Mouse (Mus musculus): ENCODE measurements at regions not wholly inside any gene's neighbourhood (a gene's known extent, or its start where the extent isn't known, plus 50 kb on each side); places are given as distances from the start of the nearest gene placed in this dataset.

DNA sequence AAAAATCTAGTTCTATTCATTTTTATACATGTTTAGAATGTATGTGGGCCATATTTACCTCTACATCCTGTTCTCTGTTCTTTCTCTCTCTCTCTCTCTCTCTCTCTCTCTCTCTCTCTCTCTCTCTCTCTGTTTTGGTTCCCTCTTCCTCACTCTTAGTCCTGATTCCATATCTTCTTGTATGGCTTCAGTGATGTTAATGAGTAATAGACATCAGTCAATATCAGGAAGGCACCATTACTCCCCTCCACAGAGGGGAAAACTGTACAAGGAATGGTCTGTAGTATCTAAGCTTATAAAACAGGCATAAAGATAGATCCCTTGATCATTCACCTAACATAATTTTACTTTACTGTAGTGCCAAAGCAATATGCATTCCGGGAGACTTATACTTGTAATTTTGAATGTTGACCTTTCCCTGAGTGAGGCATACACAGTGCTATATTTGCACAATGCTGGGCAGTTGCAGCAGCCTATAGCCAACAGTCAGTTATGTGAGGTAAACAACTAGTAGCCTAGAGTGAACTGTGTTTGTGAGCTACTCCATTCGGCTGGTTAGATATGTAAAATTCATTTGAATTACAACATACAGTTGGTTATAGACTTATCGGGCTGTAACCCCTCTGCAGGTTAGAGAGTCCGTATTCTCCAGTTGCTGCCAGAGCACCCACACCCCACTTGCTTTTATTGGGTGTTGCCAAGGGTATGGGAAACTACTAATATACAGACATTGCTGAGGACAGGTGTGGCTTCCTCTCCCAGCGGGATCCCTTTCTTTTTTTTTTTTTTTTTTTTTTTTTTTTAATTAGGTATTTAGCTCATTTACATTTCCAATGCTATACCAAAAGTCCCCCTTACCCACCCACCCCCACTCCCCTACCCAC, 228.7 kb upstream of the Pfkp start:
- Histone ChIP-seq H3K4me2 (ENCODE audit: low read depth, severe bottlenecking) (no peak overlapping the region), H3K27ac (replicated peaks; ENCODE audit: low read depth, low read length) (no peak overlapping the region), H3K4me1 (ENCODE audit: control insufficient read depth, insufficient read depth, low read length) (no peaks in the 10 kb centered on the region), H3K36me3 (ENCODE audit: control insufficient read depth, insufficient read depth, low read length) (no peaks in the 10 kb centered on the region), H3K9me3 (ENCODE audit: control insufficient read depth, low read length) (no peaks in the 10 kb centered on the region), H3K4me3 (ENCODE audit: low read depth, low read length) (no peak overlapping the region), H3K9ac (ENCODE audit: low read length) (no peak overlapping the region), H3K27me3 (ENCODE audit: control insufficient read depth, insufficient read depth, low read length) (no peaks in the 10 kb centered on the region)
- 94% methylated on average over 5 of the region's 5 CpGs for WGBS
- no peak for ATAC-seq (ENCODE audit: insufficient number of reproducible peaks, low FRiP score, low TSS enrichment, low read depth)
- no peak for DNase-seq (ENCODE audit: low spot score)

DNA sequence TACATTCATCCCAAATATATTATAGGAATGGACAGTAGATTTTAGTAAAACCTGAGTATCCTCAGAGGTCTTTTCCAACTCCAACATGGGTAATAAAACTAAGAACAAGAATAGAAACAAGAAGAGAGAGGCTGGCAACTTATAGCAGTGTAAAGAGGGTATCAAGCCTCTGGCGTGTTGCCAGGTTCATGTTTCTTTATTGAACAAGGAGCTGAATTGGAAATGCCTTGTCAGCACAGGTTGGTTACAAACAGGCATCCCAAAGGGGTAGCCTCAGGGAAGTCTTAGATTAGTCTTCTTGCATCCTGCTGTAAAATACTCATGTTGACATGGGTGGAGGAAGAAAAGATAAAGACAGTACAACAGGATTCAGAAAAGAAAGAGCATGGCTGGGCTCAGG, 213.6 kb upstream of the Pfkp start:
- WGBS: 85% methylated on average over 1 of the region's 1 CpGs
- H3K4me1 ChIP-seq (ENCODE audit: control insufficient read depth, insufficient read depth, low read length): no peaks in the 10 kb centered on the region
- H3K4me2 ChIP-seq (ENCODE audit: low read depth, severe bottlenecking): no peak overlapping the region
- no peaks in the 10 kb centered on the region for H3K27me3 ChIP-seq (ENCODE audit: control insufficient read depth, insufficient read depth, low read length)
- H3K27ac ChIP-seq (replicated peaks; ENCODE audit: low read depth, low read length): no peak overlapping the region
- ATAC-seq (ENCODE audit: insufficient number of reproducible peaks, low FRiP score, low TSS enrichment, low read depth) (no peak), DNase-seq (ENCODE audit: low spot score) (no peak)
- H3K4me3 ChIP-seq (ENCODE audit: low read depth, low read length): no peak overlapping the region
- H3K9ac ChIP-seq (ENCODE audit: low read length): no peak overlapping the region
- no peaks in the 10 kb centered on the region for H3K36me3 ChIP-seq (ENCODE audit: control insufficient read depth, insufficient read depth, low read length)
- H3K9me3 ChIP-seq (ENCODE audit: control insufficient read depth, low read length): no peaks in the 10 kb centered on the region

DNA sequence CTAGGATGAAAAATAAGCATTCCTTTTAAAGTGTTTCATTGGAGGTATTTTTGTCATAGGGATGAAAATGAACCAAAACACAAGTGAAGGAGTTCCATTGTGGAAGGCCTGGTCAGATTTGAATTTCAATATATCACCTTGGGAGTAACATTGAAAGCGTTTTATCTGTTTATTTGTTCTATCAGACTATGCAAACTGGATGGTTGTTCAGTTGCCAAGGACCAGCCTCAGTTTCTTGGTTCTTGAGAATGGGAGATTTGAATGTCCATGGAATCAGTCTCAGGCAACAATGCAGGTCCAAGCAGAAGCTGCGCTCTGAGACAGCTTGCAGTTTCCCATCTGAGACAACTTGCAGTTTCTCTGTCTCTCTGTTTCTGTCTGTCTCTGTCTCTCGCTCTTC, 211.0 kb upstream of the Pfkp start:
- H3K27ac ChIP-seq (replicated peaks; ENCODE audit: low read depth, low read length): no peak overlapping the region
- H3K9ac ChIP-seq (ENCODE audit: low read length): no peak overlapping the region
- 90% methylated on average over 3 of the region's 3 CpGs for WGBS
- no peaks in the 10 kb centered on the region for H3K36me3 ChIP-seq (ENCODE audit: control insufficient read depth, insufficient read depth, low read length)
- DNase-seq (ENCODE audit: low spot score): no peak
- ATAC-seq (ENCODE audit: insufficient number of reproducible peaks, low FRiP score, low TSS enrichment, low read depth): no peak
- H3K4me1 ChIP-seq (ENCODE audit: control insufficient read depth, insufficient read depth, low read length): no peaks in the 10 kb centered on the region
- H3K27me3 ChIP-seq (ENCODE audit: control insufficient read depth, insufficient read depth, low read length): no peaks in the 10 kb centered on the region
- no peak overlapping the region for H3K4me2 ChIP-seq (ENCODE audit: low read depth, severe bottlenecking)
- no peak overlapping the region for H3K4me3 ChIP-seq (ENCODE audit: low read depth, low read length)
- no peaks in the 10 kb centered on the region for H3K9me3 ChIP-seq (ENCODE audit: control insufficient read depth, low read length)

DNA sequence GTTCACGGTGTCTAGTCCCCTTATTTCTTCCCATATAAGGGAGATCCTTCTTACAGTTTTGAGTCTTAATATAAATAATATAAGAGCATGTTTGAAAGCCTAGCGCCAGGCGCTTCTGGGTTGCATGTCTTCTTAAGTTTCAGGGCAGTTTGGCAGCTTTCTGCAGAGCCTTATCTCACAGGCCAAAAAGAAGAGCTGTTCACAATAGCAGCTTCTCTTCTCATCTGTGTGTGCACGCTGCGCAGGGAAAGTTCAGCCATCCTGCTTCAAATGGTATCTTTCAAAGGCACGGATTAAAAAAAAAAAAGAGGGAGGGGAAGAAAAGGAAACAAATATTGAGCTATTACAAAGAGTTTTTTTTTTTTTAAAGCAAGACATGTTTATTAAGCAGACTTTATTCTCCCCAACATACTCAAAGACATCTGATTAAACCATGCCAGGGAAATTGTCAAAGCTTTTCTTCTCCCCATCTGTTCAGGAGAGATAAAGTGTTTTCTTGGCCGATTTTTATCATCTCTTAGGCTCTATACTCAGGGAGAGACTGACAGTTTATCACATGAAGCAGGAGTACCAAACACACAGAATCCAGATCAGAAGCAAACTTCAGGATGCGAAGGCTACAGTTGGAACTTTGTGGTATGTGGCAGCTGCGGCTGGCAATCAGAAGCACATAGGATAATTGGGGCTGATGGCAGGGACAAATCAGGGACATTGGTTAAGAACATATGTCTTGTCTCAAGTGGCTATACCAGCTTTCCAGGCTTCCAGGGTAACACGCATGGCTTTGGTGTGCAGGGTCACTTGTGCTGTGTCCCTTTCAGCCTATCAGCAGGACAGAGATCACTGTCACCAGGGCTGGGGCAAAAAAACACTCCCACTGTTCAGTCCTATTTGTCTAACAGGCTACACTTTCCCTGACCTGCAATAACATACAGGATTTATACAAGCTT, 206.9 kb upstream of the Pfkp start:
- no peaks in the 10 kb centered on the region for H3K36me3 ChIP-seq (ENCODE audit: control insufficient read depth, insufficient read depth, low read length)
- ATAC-seq (ENCODE audit: insufficient number of reproducible peaks, low FRiP score, low TSS enrichment, low read depth) (no peak), DNase-seq (ENCODE audit: low spot score) (no peak)
- H3K4me1 ChIP-seq (ENCODE audit: control insufficient read depth, insufficient read depth, low read length): no peaks in the 10 kb centered on the region
- WGBS: 84% methylated on average over 10 of the region's 10 CpGs
- no peak overlapping the region for H3K27ac ChIP-seq (replicated peaks; ENCODE audit: low read depth, low read length)
- H3K27me3 ChIP-seq (ENCODE audit: control insufficient read depth, insufficient read depth, low read length): no peaks in the 10 kb centered on the region
- H3K9ac ChIP-seq (ENCODE audit: low read length): no peak overlapping the region
- no peak overlapping the region for H3K4me2 ChIP-seq (ENCODE audit: low read depth, severe bottlenecking)
- no peak overlapping the region for H3K4me3 ChIP-seq (ENCODE audit: low read depth, low read length)
- H3K9me3 ChIP-seq (ENCODE audit: control insufficient read depth, low read length): no peaks in the 10 kb centered on the region

DNA sequence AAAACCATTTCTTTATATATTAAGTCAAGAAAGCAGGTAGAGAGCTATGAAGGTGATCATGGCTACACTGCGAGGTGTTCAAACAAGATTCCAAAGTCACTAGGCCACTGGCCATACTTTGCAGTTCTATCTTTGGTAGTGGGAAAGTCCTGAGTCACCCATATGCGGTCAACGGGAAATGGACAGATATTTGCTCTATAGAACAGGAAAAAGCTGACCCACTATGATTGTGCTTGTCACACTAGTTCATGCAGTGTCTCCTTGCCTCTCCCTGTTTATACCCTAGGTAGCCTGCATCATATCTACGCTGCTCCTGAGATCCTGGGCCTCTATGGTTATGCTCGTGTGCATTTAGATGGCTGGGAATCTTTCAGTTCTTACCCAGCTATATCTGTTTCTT, 188.9 kb upstream of the Pfkp start:
- H3K27me3 ChIP-seq (ENCODE audit: control insufficient read depth, insufficient read depth, low read length): no peaks in the 10 kb centered on the region
- WGBS: 86% methylated on average over 5 of the region's 5 CpGs
- no peak for ATAC-seq (ENCODE audit: insufficient number of reproducible peaks, low FRiP score, low TSS enrichment, low read depth)

DNA sequence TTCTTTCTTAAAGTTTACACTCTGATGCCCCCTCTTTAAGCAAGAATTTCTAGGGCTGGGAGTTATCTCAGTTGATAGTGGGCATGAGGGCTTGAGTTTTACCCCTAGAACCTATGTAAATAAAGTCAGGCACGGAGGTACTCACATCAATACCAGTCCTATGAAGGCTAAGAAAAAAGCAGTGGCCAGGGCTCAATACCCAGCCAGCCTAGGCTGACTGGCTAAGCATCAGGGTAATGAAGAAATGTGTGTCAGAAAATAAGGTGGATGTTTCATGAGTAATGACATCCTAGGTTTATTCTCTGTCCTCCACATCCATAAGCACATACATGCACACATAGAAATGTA, 188.5 kb upstream of the Pfkp start:
- ATAC-seq (ENCODE audit: insufficient number of reproducible peaks, low FRiP score, low TSS enrichment, low read depth) (no peak), DNase-seq (ENCODE audit: low spot score) (no peak)
- Histone ChIP-seq H3K36me3 (ENCODE audit: control insufficient read depth, insufficient read depth, low read length) (no peaks in the 10 kb centered on the region), H3K4me1 (ENCODE audit: control insufficient read depth, insufficient read depth, low read length) (no peaks in the 10 kb centered on the region), H3K27ac (replicated peaks; ENCODE audit: low read depth, low read length) (no peak overlapping the region), H3K4me3 (ENCODE audit: low read depth, low read length) (no peak overlapping the region), H3K27me3 (ENCODE audit: control insufficient read depth, insufficient read depth, low read length) (no peaks in the 10 kb centered on the region), H3K9me3 (ENCODE audit: control insufficient read depth, low read length) (no peaks in the 10 kb centered on the region), H3K4me2 (ENCODE audit: low read depth, severe bottlenecking) (no peak overlapping the region), H3K9ac (ENCODE audit: low read length) (no peak overlapping the region)
- WGBS: 76% methylated on average over 1 of the region's 1 CpGs

More for the DNA sequence above, 188.9 kb upstream of the Pfkp start:
- Histone ChIP-seq H3K4me2 (ENCODE audit: low read depth, severe bottlenecking) (no peak overlapping the region), H3K4me3 (ENCODE audit: low read depth, low read length) (no peak overlapping the region), H3K36me3 (ENCODE audit: control insufficient read depth, insufficient read depth, low read length) (no peaks in the 10 kb centered on the region), H3K9ac (ENCODE audit: low read length) (no peak overlapping the region), H3K4me1 (ENCODE audit: control insufficient read depth, insufficient read depth, low read length) (no peaks in the 10 kb centered on the region), H3K27ac (replicated peaks; ENCODE audit: low read depth, low read length) (no peak overlapping the region), H3K9me3 (ENCODE audit: control insufficient read depth, low read length) (no peaks in the 10 kb centered on the region)
- no peak for DNase-seq (ENCODE audit: low spot score)

DNA sequence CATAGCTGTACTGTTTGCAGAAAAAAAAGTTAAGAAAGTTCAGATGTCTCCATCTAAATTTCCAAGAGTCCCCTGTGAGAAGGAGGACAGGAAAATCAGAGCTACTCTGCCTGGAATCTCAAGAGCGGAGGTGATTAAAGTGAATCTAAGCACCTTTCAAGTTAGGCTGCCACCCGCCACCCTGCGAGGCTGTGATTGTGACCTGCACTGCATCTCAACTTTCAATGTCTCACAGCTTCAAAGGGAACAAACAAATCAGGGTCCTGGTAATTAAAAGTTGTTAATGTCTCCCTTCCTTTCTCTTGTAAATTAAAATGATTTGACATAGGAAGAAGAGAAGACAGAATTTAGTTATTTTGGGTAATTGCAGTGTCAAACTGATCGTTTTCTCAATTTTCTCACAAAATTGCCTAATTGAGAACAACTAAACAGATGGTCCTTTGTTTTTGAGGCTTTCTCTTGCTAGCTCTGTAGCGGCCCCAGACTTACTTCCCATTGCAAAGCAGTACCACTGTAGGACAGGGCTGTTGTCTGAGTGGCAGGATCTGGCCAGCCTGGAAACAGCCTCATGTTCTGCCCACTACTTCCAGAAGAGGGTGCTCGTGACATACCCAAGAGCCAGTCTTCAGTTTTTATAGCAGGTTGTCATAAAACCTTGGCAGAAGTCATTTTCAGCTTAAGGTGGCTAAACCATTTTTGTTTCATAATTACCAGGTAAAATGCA, 187.9 kb upstream of the Pfkp start:
- no peaks in the 10 kb centered on the region for H3K27me3 ChIP-seq (ENCODE audit: control insufficient read depth, insufficient read depth, low read length)
- no peaks in the 10 kb centered on the region for H3K36me3 ChIP-seq (ENCODE audit: control insufficient read depth, insufficient read depth, low read length)
- DNase-seq (ENCODE audit: low spot score) (peak; percentile 75), ATAC-seq (ENCODE audit: insufficient number of reproducible peaks, low FRiP score, low TSS enrichment, low read depth) (peak; percentile 77; the same call in 1 of the 2 replicates)
- 17% methylated on average over 6 of the region's 6 CpGs for WGBS
- H3K4me3 ChIP-seq (ENCODE audit: low read depth, low read length): no peak overlapping the region
- no peaks in the 10 kb centered on the region for H3K9me3 ChIP-seq (ENCODE audit: control insufficient read depth, low read length)
- H3K4me1 ChIP-seq (ENCODE audit: control insufficient read depth, insufficient read depth, low read length): no peaks in the 10 kb centered on the region
- no peak overlapping the region for H3K27ac ChIP-seq (replicated peaks; ENCODE audit: low read depth, low read length)
- no peak overlapping the region for H3K4me2 ChIP-seq (ENCODE audit: low read depth, severe bottlenecking)
- no peak overlapping the region for H3K9ac ChIP-seq (ENCODE audit: low read length)

DNA sequence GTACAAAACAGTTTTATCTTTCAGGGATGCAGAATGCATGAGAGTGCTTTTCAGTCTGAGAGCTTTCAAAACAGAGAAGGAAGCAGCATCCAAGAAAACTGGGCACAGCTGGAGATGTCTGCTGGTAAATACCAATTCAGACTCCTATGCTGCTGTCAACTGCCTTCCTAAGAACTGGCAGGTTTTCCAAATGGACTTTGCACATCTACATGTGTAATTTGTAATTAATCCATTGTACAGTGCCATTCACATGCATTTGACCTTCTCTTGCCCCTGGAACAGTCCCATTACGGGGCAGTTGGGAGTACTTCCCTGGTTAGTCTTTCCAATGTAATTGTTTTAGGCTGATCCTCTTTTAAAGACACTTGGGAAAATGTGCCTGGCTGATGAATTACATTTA, 181.3 kb upstream of the Pfkp start:
- no peak for DNase-seq (ENCODE audit: low spot score)
- Histone ChIP-seq H3K4me1 (ENCODE audit: control insufficient read depth, insufficient read depth, low read length) (no peaks in the 10 kb centered on the region), H3K9me3 (ENCODE audit: control insufficient read depth, low read length) (no peaks in the 10 kb centered on the region), H3K4me3 (ENCODE audit: low read depth, low read length) (no peak overlapping the region), H3K9ac (ENCODE audit: low read length) (no peak overlapping the region), H3K36me3 (ENCODE audit: control insufficient read depth, insufficient read depth, low read length) (no peaks in the 10 kb centered on the region), H3K27ac (replicated peaks; ENCODE audit: low read depth, low read length) (no peak overlapping the region), H3K27me3 (ENCODE audit: control insufficient read depth, insufficient read depth, low read length) (no peaks in the 10 kb centered on the region), H3K4me2 (ENCODE audit: low read depth, severe bottlenecking) (no peak overlapping the region)
- WGBS: 74% methylated on average over 1 of the region's 1 CpGs
- ATAC-seq (ENCODE audit: insufficient number of reproducible peaks, low FRiP score, low TSS enrichment, low read depth): no peak

All from limb, embryonic 11.5 days (tissue).